Mouse (Mus musculus): ENCODE results near the gene Art5. TPM values are rescaled to one million over a fixed set of nuclear protein-coding genes. Genes with fewer than 3 reads are reported as not detected.

Gene Art5
- polyA plus RNA-seq, 1 experiment, result 6.9 TPM

DNA sequence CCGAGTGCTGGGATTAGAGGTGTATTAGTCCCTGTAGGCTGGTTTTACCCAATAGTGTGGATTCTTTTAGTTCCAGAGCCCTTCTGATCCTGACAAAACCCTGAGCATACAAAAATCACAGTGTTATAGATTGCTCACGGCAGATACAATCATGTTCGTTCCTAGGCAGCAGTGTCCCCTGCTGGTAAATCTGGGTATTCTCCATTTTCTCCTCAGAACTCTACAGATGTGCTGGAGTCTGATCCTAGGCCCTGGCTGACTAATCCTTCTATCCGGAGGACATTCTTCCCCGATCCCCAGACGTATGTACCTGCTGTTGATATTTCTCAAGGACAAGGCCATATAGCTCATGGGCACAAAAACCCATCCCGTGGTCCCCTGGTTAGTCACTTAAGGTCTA is 30.8 kb downstream of the Art5 start:
- Histone ChIP-seq H3K79me2 (ENCODE audit: control insufficient read depth, insufficient read depth) (no peaks in the 10 kb centered on the region), H3K4me3 (no peak overlapping the region), H3K27me3 (ENCODE audit: control insufficient read depth, insufficient read depth, insufficient read length) (no peaks in the 10 kb centered on the region), H3K4me2 (ENCODE audit: low read depth) (no peak overlapping the region), H3ac (ENCODE audit: control insufficient read depth, insufficient read length) (no peak overlapping the region), H3K36me3 (ENCODE audit: control insufficient read depth, insufficient read depth) (peaks cover 5% of the 10 kb centered on the region)
- TF ChIP-seq USF1 (IDR thresholded peaks at IDR 0.05; ENCODE audit: low read depth) (no peak), TCF3 (IDR thresholded peaks at IDR 0.05; ENCODE audit: insufficient read length, low read depth) (no peak), MYOG (IDR thresholded peaks at IDR 0.05; ENCODE audit: control insufficient read depth in 1 of 3, insufficient read depth in 1 of 3, insufficient read length in 2 of 3, low read depth in 2 of 3) (no peak), MAX (IDR thresholded peaks at IDR 0.05; ENCODE audit: low read depth) (no peak), E2F4 (IDR thresholded peaks at IDR 0.05; ENCODE audit: insufficient read depth) (no peak), CEBPB (IDR thresholded peaks at IDR 0.05; ENCODE audit: insufficient read depth, poor library complexity, severe bottlenecking) (no peak), POLR2AphosphoS2 (IDR thresholded peaks at IDR 0.05; ENCODE audit: insufficient read length, low read depth) (no peak), REST (IDR thresholded peaks at IDR 0.05; ENCODE audit: insufficient read depth, insufficient read length) (no peak), TCF12 (IDR thresholded peaks at IDR 0.05; ENCODE audit: insufficient read depth, poor library complexity, severe bottlenecking) (no peak), POLR2A (IDR thresholded peaks at IDR 0.05; ENCODE audit: insufficient read length, low read depth) (no peak), SRF (IDR thresholded peaks at IDR 0.05; ENCODE audit: control insufficient read depth, insufficient read length, low read depth) (no peak), MYOD1 (IDR thresholded peaks at IDR 0.05; ENCODE audit: control insufficient read depth in 1 of 3, insufficient read length in 2 of 3, low read depth in 2 of 3) (no peak)

DNA sequence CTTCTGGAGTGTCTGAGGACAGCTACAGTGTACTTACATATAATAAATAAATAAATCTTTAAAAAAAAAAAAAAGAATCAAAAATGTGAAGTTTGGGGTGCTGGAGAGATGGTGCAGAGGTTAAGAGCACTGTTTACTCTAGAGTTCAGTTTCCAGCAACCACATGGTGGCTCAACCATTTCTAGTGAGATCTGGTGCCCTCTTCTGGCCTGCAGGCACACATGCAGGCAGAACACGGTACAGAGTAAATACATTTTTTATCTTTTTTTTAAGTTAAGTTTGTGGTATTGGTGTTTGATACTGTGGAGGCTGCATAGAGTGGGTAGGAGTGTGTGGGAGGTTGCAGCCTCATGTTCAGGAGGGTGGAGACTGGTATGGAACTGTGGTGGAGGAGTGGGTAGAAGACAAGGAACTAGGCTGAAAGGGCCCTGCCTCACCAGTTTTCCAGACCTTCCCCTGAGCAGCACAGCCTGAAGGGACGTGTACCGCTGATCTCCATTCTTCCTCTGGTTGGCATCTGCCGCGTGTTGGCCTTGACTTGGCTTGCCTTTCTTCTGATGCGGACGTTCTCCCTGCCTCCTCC is 32.5 kb downstream of the Art5 start:
- H3K4me3 ChIP-seq, result no peak overlapping the region
- H3K27me3 ChIP-seq (ENCODE audit: control insufficient read depth, insufficient read depth, insufficient read length), result no peaks in the 10 kb centered on the region
- no peaks in the 10 kb centered on the region for H3K79me2 ChIP-seq (ENCODE audit: control insufficient read depth, insufficient read depth)
- H3ac ChIP-seq (ENCODE audit: control insufficient read depth, insufficient read length), result no peak overlapping the region
- H3K36me3 ChIP-seq (ENCODE audit: control insufficient read depth, insufficient read depth), result peaks cover 5% of the 10 kb centered on the region
- no peak overlapping the region for H3K4me2 ChIP-seq (ENCODE audit: low read depth)
- no peak for TF ChIP-seq POLR2A (IDR thresholded peaks at IDR 0.05; ENCODE audit: insufficient read length, low read depth)
- TF ChIP-seq MYOD1 (IDR thresholded peaks at IDR 0.05; ENCODE audit: control insufficient read depth in 1 of 3, insufficient read length in 2 of 3, low read depth in 2 of 3), result no peak
- TF ChIP-seq MYOG (IDR thresholded peaks at IDR 0.05; ENCODE audit: control insufficient read depth in 1 of 3, insufficient read depth in 1 of 3, insufficient read length in 2 of 3, low read depth in 2 of 3), result no peak
- no peak for TF ChIP-seq MAX (IDR thresholded peaks at IDR 0.05; ENCODE audit: low read depth)
- TF ChIP-seq E2F4 (IDR thresholded peaks at IDR 0.05; ENCODE audit: insufficient read depth), result no peak
- no peak for TF ChIP-seq CEBPB (IDR thresholded peaks at IDR 0.05; ENCODE audit: insufficient read depth, poor library complexity, severe bottlenecking)
- TF ChIP-seq TCF12 (IDR thresholded peaks at IDR 0.05; ENCODE audit: insufficient read depth, poor library complexity, severe bottlenecking), result no peak
- TF ChIP-seq TCF3 (IDR thresholded peaks at IDR 0.05; ENCODE audit: insufficient read length, low read depth), result no peak
- TF ChIP-seq POLR2AphosphoS2 (IDR thresholded peaks at IDR 0.05; ENCODE audit: insufficient read length, low read depth), result no peak

DNA sequence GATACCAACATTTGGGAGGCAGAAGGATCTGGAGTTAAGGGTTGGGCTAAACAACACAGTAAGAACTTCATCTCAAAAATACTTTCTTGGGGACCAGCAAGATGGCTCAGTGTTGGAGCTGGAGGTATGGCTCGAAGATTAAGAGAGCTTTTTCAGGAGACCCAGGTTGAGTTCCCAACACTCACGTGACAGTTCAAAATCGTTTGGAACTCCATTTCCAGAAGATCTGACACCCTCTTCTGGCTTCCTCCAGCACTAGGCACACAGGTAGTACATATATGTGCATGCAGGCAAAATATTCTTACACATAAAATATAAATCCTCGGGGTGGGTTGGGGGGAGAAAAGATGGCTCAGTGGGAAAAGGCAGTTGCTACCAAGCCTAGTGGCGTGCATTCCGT is 42.9 kb downstream of the Art5 start:
- Histone ChIP-seq H3K36me3 (ENCODE audit: control insufficient read depth, insufficient read depth) (peaks cover 3% of the 10 kb centered on the region), H3K4me2 (ENCODE audit: low read depth) (peak overlapping the region; percentile 84), H3K79me2 (ENCODE audit: control insufficient read depth, insufficient read depth) (peaks cover 44% of the 10 kb centered on the region), H3K27me3 (ENCODE audit: control insufficient read depth, insufficient read depth, insufficient read length) (no peaks in the 10 kb centered on the region), H3K4me3 (peak overlapping the region; percentile 81), H3ac (ENCODE audit: control insufficient read depth, insufficient read length) (no peak overlapping the region)
- no peak for TF ChIP-seq POLR2A (IDR thresholded peaks at IDR 0.05; ENCODE audit: insufficient read length, low read depth)
- TF ChIP-seq E2F4 (IDR thresholded peaks at IDR 0.05; ENCODE audit: insufficient read depth), result no peak
- TF ChIP-seq TCF12 (IDR thresholded peaks at IDR 0.05; ENCODE audit: insufficient read depth, poor library complexity, severe bottlenecking), result no peak
- TF ChIP-seq MYOD1 (IDR thresholded peaks at IDR 0.05; ENCODE audit: control insufficient read depth in 1 of 3, insufficient read length in 2 of 3, low read depth in 2 of 3), result no peak
- no peak for TF ChIP-seq MYOG (IDR thresholded peaks at IDR 0.05; ENCODE audit: control insufficient read depth in 1 of 3, insufficient read depth in 1 of 3, insufficient read length in 2 of 3, low read depth in 2 of 3)
- TF ChIP-seq SRF (IDR thresholded peaks at IDR 0.05; ENCODE audit: control insufficient read depth, insufficient read length, low read depth), result no peak
- TF ChIP-seq USF1 (IDR thresholded peaks at IDR 0.05; ENCODE audit: low read depth), result no peak
- TF ChIP-seq POLR2AphosphoS2 (IDR thresholded peaks at IDR 0.05; ENCODE audit: insufficient read length, low read depth), result no peak
- TF ChIP-seq MAX (IDR thresholded peaks at IDR 0.05; ENCODE audit: low read depth), result no peak
- TF ChIP-seq CEBPB (IDR thresholded peaks at IDR 0.05; ENCODE audit: insufficient read depth, poor library complexity, severe bottlenecking), result no peak
- no peak for TF ChIP-seq TCF3 (IDR thresholded peaks at IDR 0.05; ENCODE audit: insufficient read length, low read depth)

DNA sequence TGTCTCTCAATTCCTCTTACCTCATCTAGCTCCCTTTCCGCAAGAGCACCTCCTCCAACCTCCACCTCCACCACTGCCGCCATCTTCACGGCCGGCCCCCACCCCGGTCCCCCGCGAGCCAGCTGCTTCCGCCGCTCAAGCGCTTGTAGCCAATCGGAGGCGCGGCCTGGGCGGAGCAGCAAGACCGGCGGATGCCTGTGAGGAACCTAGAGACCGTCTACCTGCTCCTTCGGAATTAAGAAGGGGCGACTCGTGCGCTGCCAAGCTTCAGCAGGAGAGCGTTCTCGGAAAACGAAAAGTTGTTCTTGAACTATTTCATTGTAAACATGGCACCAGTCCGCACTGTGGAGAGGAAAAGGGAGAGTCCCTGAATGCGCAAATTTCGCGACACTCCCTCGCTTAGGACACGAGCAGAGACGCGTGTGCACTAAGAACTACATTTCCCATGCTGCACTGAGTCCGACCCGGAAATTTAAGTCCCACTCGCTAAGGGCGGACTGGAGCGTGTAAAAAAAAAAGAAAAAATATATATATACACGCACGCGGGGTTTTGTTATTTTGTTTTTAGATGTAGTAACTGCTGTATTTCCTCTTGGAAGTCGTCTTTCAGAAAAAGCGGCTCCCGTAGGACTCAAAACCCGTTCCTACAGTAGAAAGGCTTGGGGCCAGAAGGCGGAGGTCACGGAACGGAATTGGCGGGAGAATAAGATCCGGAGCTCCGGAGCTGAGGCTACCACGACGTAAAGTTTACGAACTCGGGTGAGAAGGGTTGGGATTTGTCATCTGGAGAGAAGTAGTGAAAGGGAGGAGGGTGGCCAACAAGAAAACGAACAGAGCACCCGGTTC is 44.0 kb downstream of the Art5 start, which contains the start of the genes Rnf121, Xndc1 and Xntrpc:
Rnf121 (minus strand) TSS at position 424 of the 846 bp plus-strand sequence.
Xndc1 (plus strand) TSS at position 466 of the 846 bp plus-strand sequence.
Xntrpc (plus strand) TSS at position 668 of the 846 bp plus-strand sequence.
- Histone ChIP-seq H3ac (ENCODE audit: control insufficient read depth, insufficient read length) (peak within 1 kb of the TSS; percentile 25), H3K36me3 (ENCODE audit: control insufficient read depth, insufficient read depth) (peaks cover 6% of the 10 kb centered on the region), H3K4me2 (ENCODE audit: low read depth) (peak within 1 kb of the TSS; percentile 85), H3K79me2 (ENCODE audit: control insufficient read depth, insufficient read depth) (peaks cover 44% of the 10 kb centered on the region), H3K4me3 (peak within 1 kb of the TSS; percentile 81), H3K27me3 (ENCODE audit: control insufficient read depth, insufficient read depth, insufficient read length) (no peaks in the 10 kb centered on the region)
- TF ChIP-seq TCF3 (IDR thresholded peaks at IDR 0.05; ENCODE audit: insufficient read length, low read depth), result peak; percentile 72
- peak; percentile 56 for TF ChIP-seq E2F4 (IDR thresholded peaks at IDR 0.05; ENCODE audit: insufficient read depth)
- TF ChIP-seq TCF12 (IDR thresholded peaks at IDR 0.05; ENCODE audit: insufficient read depth, poor library complexity, severe bottlenecking), result peak; percentile 56
- peak; percentile 58 for TF ChIP-seq POLR2AphosphoS2 (IDR thresholded peaks at IDR 0.05; ENCODE audit: insufficient read length, low read depth)
- peak in 2 of 3 experiments; percentile 98 for TF ChIP-seq MYOD1 (IDR thresholded peaks at IDR 0.05; ENCODE audit: control insufficient read depth in 1 of 3, insufficient read length in 2 of 3, low read depth in 2 of 3)
- TF ChIP-seq POLR2A (IDR thresholded peaks at IDR 0.05; ENCODE audit: insufficient read length, low read depth), result peak; percentile 70
- no peak for TF ChIP-seq SRF (IDR thresholded peaks at IDR 0.05; ENCODE audit: control insufficient read depth, insufficient read length, low read depth)
- TF ChIP-seq USF1 (IDR thresholded peaks at IDR 0.05; ENCODE audit: low read depth), result no peak
- peak; percentile 3 to 88 (median 68) for TF ChIP-seq MYOG (IDR thresholded peaks at IDR 0.05; ENCODE audit: control insufficient read depth in 1 of 3, insufficient read depth in 1 of 3, insufficient read length in 2 of 3, low read depth in 2 of 3)

Measured in myocyte (in vitro differentiated cells).